Mouse (Mus musculus) ES-Bruce4 (cell line): Measurements from ENCODE around the gene Casp8ap2. TPM values are rescaled to one million over a fixed set of nuclear protein-coding genes. Genes with fewer than 3 reads are reported as not detected.
A peak's percentile ranks its signal among the peaks of the same experiment; 100 is the strongest.

Source experiments
- H3K27ac ChIP-seq: 2 replicates; pipeline ENCODE4 v1.5.1; 2012; ENCODE audit warnings: low read length, inconsistent platforms; ENCODE audit not compliant: insufficient read depth
- H3K27me3 ChIP-seq: 2 replicates; pipeline ENCODE4 v1.6.1; 2012; ENCODE audit warnings: mild to moderate bottlenecking, low read length, inconsistent platforms; ENCODE audit not compliant: control insufficient read depth, poor library complexity, insufficient read depth, severe bottlenecking
- H3K36me3 ChIP-seq: 2 replicates; pipeline ENCODE4 v1.6.1; 2012; ENCODE audit warnings: inconsistent platforms, mild to moderate bottlenecking, low read length, moderate library complexity; ENCODE audit not compliant: control insufficient read depth, poor library complexity, insufficient read depth, severe bottlenecking
- H3K4me1 ChIP-seq: one replicate; pipeline ENCODE4 v1.8.1; 2011; ENCODE audit warnings: low read length; ENCODE audit not compliant: control insufficient read depth, insufficient read depth
- H3K4me3 ChIP-seq: 2 replicates; pipeline ENCODE4 v1.5.1; 2011; ENCODE audit warnings: low read depth, mild to moderate bottlenecking, low read length
- H3K9ac ChIP-seq: 2 replicates; pipeline ENCODE4 v1.6.1; 2012; ENCODE audit warnings: low read depth, mild to moderate bottlenecking, inconsistent platforms; ENCODE audit not compliant: poor library complexity, severe bottlenecking
- H3K9me3 ChIP-seq: replicated peaks from 2 replicates; pipeline ENCODE4 v1.6.1; 2012; ENCODE audit warnings: mild to moderate bottlenecking, low read length, inconsistent platforms; ENCODE audit not compliant: control insufficient read depth, poor library complexity, insufficient read depth, severe bottlenecking
- CTCF ChIP-seq: IDR thresholded peaks from one replicate; pipeline ENCODE4 v1.8.1; 2011; ENCODE audit warnings: low read depth, low read length
- EP300 ChIP-seq: IDR thresholded peaks from 2 replicates; pipeline ENCODE4 v1.6.1; 2011; ENCODE audit warnings: low read depth, low read length; ENCODE audit not compliant: insufficient read depth
- POLR2A ChIP-seq: IDR thresholded peaks from one replicate; pipeline ENCODE4 v1.8.1; 2011; ENCODE audit warnings: low read length; ENCODE audit not compliant: insufficient read depth
- polyA plus RNA-seq: library from polyadenylated mRNA; stranded (reverse); fragments of >200 nt; gene quantifications from 2 replicates; pipeline ENCODE4 v1.2.4, GENCODE M21; 2011; ENCODE audit warnings: low read depth; ENCODE audit not compliant: missing spikeins, insufficient read depth, insufficient read length

Gene Casp8ap2
- polyA plus RNA-seq, 1 experiment: 46.3 TPM

- Histone ChIP-seq H3K36me3 (no peaks in the 10 kb centered on the region), H3K4me3 (no peak overlapping the region), H3K9me3 (no peaks in the 10 kb centered on the region), H3K27ac (no peak overlapping the region), H3K9ac (no peak overlapping the region), H3K4me1 (no peaks in the 10 kb centered on the region), H3K27me3 (no peaks in the 10 kb centered on the region; the same call in 1 of the 2 replicates)
- TF ChIP-seq POLR2A: no peak
- TF ChIP-seq EP300: no peak
- TF ChIP-seq CTCF: no peak
These were observed 27.0 kb upstream of the Casp8ap2 start for GRCm38 (mm10) chr4:32588237-32588636.

- Histone ChIP-seq H3K4me1 (no peaks in the 10 kb centered on the region), H3K27me3 (no peaks in the 10 kb centered on the region), H3K9me3 (no peaks in the 10 kb centered on the region), H3K36me3 (no peaks in the 10 kb centered on the region), H3K27ac (no peak overlapping the region), H3K9ac (no peak overlapping the region), H3K4me3 (no peak overlapping the region)
- TF ChIP-seq CTCF (no peak), POLR2A (no peak), EP300 (no peak)
These were observed 14.1 kb upstream of the Casp8ap2 start for GRCm38 (mm10) chr4:32601135-32601534.

- no peaks in the 10 kb centered on the region for H3K27me3 ChIP-seq
- H3K4me3 ChIP-seq: no peak within 1 kb of the TSS
- H3K36me3 ChIP-seq: no peaks in the 10 kb centered on the region
- TF ChIP-seq POLR2A: no peak
- no peak for TF ChIP-seq CTCF
- no peak for TF ChIP-seq EP300
- no peak within 1 kb of the TSS for H3K9ac ChIP-seq
- H3K27ac ChIP-seq: no peak within 1 kb of the TSS
- H3K9me3 ChIP-seq: no peaks in the 10 kb centered on the region
- H3K4me1 ChIP-seq: no peaks in the 10 kb centered on the region
These were observed 12.6 kb upstream of the Casp8ap2 start, which contains the start of gene Gja10 for GRCm38 (mm10) chr4:32602660-32603059. Gene Gja10 (minus strand): TSS chr4:32602760.

GRCm38 (mm10) chr4:32621637-32622036 is 6.4 kb downstream of the Casp8ap2 start:
- H3K4me3 ChIP-seq: no peak overlapping the region
- H3K9ac ChIP-seq: no peak overlapping the region
- no peaks in the 10 kb centered on the region for H3K27me3 ChIP-seq
- peaks cover 16% of the 10 kb centered on the region for H3K36me3 ChIP-seq
- no peaks in the 10 kb centered on the region for H3K9me3 ChIP-seq
- TF ChIP-seq EP300 (no peak), POLR2A (no peak), CTCF (no peak)
- H3K27ac ChIP-seq: no peak overlapping the region
- H3K4me1 ChIP-seq: no peaks in the 10 kb centered on the region

GRCm38 (mm10) chr4:32651669-32652068 is 36.4 kb downstream of the Casp8ap2 start:
- no peaks in the 10 kb centered on the region for H3K27me3 ChIP-seq
- peaks cover 24% of the 10 kb centered on the region for H3K36me3 ChIP-seq
- no peaks in the 10 kb centered on the region for H3K4me1 ChIP-seq
- H3K9me3 ChIP-seq: no peaks in the 10 kb centered on the region
- no peak for TF ChIP-seq CTCF
- TF ChIP-seq POLR2A: no peak
- TF ChIP-seq EP300: peak; percentile 28; the same call in 1 of the 2 replicates
- H3K27ac ChIP-seq: no peak overlapping the region
- H3K4me3 ChIP-seq: no peak overlapping the region
- no peak overlapping the region for H3K9ac ChIP-seq

- H3K36me3 ChIP-seq: peaks cover 15% of the 10 kb centered on the region
- peak overlapping the region; percentile 91 for H3K27ac ChIP-seq
- no peaks in the 10 kb centered on the region for H3K27me3 ChIP-seq
- H3K9me3 ChIP-seq: no peaks in the 10 kb centered on the region
- H3K4me3 ChIP-seq: peak overlapping the region; percentile 99
- H3K4me1 ChIP-seq: peaks cover 1% of the 10 kb centered on the region
- H3K9ac ChIP-seq: peak overlapping the region; percentile 95
- no peak for TF ChIP-seq CTCF
- TF ChIP-seq EP300: no peak
These were observed 41.1 kb downstream of the Casp8ap2 start for GRCm38 (mm10) chr4:32656146-32656904.
